Mouse (Mus musculus) layer of hippocampus, adult 8-10 months (tissue): ENCODE data around the gene Sri. TPM values are rescaled to one million over a fixed set of nuclear protein-coding genes. Genes with fewer than 3 reads are reported as not detected.
"Not testable (repeated sequence)": the region's sequence is repeated elsewhere in the genome, so short reads cannot be mapped to it uniquely, and the experiment has no call there.

ENCODE experiments used
- DNase-seq, 2 experiments: peaks; one replicate each; pipeline ENCODE4 v3.0.0; 2022; ENCODE audit warnings: low spot score in 2 of 2
- total RNA-seq, 4 experiments: library from RNA; stranded (reverse); gene quantifications; 2 replicates each; pipeline ENCODE4 v1.2.4; 2022

Sri gene
- total RNA-seq: 100 to 1,000 TPM; 101 to 111 (median 107) TPM

DNA sequence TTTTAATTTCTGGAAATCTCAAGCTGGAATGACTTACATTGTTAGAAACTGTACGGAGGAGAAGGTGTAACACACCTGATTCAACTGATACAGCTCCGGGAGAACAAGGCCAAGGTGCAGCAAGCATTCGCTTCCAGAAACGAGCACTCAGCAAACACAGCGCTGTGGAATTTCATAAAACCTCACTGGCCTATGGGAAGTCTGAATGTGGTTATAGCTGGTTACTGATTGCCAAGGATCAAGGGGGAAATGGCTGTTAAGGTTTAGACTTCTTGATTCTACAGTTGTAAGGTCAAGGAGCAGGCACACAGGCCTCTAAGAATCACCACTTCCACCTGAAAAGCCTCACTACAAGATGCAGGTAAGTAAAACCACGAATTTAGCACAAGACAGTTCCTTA lies at the start of gene Sri:
Gene Sri (plus strand): TSS at position 224 of the 400 bp plus-strand sequence.
- DNase-seq: no peak

DNA sequence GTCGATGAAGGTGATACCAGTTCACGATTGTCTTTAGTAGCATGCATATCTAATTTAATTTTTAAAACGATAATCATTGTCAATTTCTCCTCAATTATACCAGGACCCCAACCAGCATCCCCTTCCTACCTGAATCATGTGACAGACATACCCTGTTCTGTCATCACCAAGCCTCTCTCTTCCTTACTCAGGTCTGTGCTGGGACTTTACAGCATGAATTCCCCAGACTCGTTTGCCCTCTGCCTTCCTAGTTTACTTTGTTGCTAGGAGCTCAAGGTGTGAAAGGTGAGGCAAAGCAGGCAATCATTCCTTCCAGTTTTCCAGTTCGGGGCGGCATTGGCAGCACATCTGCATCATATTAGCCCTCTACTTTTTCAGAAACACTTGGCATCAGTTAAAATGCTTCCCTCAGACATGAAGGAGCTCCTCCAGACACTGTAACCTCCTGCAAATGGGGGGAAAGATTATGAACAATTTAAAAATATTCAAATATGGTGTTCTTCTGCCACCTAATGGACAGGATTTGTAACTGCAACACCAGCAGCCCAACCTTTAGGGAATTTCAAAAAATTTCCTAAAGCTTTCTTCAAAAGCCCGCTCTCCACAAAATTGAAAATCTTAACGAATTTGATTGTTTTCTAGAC lies 49.4 kb upstream of the Sri start:
- no peak for DNase-seq

DNA sequence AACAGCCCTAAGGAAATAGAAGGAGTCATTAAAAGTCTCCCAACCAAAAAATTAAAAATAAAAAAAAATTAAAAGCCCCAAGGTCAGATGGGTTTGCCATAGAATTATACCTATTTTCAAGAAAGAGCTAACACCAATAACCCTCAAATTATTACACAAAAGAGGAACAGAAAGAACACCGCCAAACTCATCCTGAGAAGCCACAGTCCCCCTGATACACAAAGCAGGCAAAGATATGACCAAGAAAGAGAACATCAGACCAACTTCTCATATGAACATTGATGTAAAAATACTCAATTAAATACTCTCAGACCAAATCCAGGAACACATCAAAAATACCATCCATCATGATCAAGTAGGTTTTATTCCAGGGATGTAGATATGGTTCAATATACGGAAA lies 48.8 kb upstream of the Sri start:
- DNase-seq: no peak

DNA sequence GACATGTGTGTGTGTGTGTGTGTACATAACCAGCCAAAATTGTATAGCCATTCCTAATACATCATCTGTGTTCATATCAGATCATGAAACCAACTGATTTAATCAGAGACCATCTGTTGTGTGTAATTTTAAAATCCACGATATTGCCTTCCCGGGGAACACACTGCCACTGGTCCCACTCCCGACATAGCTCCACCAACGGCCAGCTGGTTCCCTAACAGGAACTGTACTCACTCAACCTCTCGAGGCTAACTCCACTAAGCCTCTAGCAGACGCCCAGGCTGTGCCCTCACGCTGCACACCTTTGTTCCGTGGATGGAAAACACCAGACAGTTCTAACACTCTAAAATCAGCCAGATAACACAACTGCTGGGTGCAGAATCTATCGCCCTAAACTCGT lies 45.4 kb upstream of the Sri start:
- DNase-seq: peak; percentile 5

DNA sequence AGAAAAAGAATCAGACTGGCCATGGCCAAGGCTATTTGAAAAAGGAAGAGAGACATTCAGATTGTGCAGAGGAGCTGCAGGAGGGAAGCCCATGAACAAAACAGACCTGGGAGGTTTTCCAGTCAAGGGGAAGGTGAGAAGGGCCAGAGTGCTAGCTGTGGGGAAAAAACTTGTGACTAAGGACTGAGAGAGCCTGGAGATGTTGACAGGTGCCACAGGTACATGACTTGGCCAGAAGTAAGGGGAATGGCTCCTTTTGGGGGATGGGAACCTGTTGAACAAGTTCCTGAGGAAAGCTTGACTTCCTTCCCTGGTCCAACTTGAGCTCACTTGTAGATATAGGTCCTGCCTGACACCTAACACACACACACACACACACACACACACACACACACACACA lies 43.1 kb upstream of the Sri start:
- DNase-seq: no peak

DNA sequence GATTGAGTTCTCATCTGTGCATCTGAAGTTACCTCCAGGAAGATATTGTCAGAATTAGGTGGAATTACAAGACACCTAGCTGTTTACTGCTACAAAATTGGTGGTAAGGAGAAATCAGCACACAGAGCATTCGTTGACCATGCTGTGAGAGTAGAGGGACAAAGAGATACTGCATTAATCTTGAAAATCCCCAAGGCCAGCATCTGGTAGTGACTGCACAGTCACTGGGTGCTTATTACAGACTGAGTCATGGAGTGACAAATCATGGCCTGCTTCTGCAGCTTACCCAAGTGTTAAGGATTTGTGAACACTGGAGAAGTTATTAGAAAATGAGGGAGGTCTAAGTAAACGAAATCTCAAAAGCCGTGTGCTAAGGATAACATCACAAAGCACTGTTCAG lies 32.6 kb upstream of the Sri start:
- DNase-seq: no peak

DNA sequence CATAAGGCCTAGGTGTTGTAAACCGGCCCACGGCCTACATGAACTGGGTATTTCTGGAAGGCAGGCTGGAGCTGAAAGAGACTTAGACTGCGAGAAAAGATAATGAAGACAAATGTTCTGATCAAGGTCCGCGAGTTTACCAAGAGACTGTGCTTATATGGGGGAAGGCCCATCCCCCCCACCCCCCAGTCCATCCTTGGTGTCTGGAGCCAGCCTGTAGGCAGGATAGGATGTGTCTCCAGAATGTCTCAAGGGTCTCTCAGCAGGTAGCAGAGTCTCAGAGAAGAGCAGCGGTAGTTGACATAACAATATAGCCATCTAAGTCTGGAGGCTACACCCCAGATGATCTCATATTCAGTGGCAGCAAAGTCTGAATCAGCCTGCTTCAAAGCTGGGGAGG lies 11.3 kb upstream of the Sri start:
- DNase-seq: not testable (repeated sequence)

DNA sequence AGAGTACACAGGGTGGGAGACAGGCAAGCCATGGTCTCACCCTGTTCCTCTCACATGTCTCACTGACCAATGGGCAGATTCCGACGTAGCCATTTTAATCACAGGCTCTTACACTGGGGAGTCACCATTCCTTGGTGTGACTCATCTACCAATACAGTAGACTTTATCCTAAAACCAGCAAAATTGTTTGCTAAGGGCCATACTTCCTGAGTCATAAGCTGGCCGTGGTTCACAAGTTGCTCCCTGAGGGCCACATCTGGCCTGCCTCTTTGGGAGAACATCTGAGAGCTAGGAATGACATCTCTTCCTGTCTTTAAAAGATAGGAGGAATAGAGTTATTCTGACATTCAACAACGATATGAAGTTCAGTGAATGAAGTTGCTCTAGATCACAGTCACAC lies 7.9 kb downstream of the Sri start:
- DNase-seq: no peak

DNA sequence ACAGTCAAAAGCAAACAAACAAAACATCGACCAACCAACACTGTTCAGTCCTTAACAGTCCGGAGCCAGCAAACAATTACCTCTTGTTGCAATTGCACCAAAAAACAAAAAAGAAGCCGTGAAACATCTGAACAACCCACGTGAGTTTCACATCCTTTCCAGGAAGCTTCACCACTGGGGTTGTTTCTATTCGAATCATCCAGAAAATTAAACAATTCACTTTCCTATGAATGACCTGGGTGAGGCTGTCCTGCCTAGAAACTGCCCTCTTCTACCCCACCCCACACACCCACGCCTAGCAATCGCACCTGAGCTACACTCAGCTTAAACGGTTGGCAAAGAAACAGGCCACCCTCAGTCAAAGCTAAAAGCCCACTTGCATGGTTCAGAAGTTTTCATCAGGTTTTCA lies 9.8 kb downstream of the Sri start:
- no peak for DNase-seq

DNA sequence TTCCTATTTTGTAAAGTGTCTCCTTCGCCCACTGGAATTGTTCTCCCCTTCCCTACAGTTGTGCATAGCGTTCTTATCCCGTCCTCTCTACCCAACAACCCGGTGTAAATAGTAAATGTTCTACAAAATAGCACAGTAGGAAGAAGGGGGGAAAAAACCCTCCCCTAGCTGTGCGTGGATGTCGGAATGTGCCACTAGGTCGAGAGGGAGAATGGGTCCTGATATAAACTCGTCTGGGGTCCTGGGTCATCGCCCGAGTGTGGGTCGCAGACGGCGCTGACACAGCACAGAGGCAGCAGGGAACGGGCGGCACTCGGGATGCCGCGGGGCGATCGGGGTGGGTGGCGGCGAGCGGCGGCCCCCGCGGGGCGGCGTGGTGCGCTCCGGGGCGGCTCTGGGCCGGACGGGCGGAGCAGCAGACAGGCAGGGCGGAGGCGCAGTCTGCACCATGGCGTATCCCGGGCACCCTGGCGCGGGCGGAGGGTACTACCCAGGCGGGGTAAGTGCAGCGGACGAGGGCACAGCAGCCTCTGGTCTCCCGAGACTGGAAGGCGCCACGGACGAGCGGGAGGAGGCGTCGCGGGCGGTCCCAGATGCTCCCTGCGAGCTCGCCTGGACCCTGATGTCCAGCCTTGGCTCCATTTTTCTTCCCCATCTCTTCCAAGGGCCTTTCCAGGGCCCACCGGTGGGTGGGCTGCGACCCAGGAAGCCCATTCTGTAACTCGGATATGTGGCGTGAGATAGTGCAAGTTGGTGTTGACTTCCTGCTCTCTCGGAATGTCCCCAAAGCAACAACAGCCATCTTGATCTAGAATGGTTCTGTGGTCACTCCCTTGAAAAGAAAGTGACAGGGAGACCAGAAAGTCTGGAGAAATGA lies 10.5 kb downstream of the Sri start:
- peak; percentile 64 to 74 for DNase-seq

DNA sequence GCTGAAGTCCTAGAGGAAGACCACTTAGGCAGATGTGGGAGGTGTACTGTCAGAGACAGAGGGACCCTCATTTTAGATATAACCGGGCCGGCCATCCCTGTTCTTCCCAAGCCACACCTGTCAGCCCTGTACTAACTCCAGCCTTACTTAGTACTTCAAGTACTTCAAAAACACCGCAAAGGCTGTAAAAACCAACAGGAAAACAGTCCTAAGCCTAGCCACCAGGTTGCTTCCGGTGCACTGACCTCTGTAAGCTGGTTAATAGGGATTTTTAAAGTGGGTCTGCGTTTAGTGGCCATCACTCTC lies 11.1 kb downstream of the Sri start:
- no peak for DNase-seq

DNA sequence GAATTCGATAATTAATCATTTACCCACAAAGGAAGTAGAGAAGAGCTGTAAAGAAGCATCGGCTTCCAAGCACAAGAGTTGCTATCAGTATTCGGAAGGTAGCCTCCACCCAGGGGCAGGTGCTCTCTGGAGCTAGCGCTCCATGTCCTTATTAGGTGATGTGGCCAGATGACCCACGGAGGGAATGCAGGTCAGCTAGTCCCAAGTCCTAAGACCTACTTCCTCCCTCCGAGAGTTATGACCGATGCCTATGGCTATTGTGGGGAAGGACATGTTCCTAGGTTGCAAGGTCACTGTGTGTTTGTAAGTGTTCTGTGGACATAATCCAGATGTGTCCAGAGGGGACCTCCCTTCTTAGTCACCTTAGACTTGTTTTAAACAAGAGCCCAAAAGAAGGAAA lies 12.2 kb downstream of the Sri start:
- DNase-seq: no peak

DNA sequence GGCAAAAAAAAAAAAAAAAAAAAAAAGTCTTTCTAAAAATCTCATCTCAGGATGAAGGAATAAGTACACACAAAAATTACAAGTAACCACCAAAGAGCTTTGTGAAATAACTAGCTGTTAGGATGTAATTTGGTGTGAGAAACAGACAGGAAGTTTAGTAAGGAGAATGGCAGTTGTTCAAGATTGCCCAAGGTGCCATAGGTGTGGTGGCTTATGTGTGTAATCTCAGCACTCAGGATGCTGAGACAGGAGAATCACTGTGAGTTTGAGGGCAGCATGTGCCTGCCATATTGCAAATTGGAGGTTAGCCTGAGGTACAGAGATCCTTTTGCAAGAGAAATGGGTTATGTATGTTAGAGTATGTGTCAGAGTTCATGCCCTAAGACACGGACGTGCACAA lies 16.6 kb downstream of the Sri start:
- no peak for DNase-seq

DNA sequence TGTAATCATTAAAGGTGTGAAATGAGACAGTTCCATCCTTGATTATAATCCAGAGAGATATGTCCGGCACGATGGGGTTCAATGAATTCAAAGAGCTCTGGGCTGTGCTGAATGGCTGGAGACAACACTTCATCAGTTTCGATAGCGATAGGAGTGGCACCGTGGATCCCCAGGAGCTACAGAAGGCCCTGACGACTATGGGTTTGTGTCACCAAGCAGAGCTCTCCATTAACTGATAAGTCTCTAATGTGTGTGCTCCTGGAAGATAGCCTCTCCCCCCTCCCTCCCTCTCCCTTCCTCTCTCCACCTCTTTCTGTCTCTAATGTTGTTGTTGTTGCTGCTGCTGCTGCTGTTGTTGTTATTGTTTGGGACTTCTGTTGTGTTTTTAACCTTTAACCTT lies 17.3 kb downstream of the Sri start:
- no peak for DNase-seq

DNA sequence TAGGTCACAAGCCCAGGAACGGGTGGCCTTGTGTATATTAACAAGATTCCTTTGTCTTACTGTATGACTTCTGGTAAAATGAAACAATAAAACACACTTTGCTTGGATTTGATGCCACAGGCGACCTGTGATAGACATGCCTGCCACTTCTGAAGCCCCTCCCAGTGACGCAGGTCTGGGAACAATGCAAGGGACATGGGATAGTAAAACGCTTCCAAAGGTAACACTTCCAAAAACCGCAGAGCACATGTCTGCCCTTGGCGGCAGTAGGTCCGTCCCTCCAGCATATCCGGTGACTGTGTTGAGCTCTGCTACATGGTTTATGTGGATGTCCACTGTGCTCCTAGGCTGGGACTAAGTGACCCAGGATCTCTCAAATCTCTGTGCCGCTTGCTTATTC lies 27.5 kb downstream of the Sri start:
- no peak for DNase-seq

DNA sequence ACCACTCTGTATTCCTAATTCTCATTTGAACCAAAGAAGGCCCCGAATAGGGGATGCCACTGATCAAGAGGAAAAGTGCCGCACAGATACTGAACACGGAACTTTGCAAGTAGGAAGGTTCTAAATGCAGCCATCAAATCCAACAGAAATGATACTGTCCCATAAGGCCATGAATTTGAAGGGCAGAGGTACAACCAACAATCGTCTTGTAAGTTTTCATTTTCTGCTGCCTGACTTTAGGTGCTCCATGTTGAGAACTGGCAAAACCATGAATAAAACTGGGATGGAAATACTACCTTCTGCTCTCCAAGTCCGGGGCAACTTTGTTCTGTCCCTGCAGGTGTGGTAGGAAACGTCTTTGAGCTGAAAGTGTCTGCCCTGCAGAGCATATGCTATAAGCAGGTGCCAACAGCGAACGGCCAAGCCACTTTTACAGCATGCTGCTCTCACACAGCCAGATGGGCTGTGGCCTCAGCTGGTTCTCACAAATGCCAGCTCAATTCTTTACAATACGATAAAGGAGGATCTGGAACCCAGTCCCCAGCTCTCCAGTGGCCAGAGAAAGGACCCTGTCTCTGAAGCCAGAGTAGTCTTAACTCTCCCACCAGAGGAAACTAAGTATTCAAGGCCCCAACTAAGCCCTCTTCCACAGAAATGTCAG lies 28.2 kb downstream of the Sri start:
- no peak for DNase-seq

DNA sequence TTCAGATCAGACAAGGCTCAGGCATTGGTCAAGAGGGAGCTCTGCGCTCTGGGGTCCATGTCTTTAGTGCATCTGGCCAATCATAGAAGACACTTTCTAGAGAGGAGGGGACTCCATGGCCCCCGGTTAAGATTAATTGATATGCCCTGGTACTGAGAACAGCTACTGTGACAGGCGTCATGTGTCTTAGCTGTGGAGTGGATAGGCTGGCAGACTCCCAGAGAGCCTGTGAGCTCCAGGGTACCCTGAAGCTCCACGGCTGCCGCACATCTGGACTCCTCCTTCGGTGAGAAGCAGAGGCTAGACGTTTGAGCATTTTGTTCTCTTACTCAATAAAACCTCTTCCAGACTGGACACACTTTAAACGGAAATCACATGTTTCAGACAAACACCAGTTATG lies 31.6 kb downstream of the Sri start:
- no peak for DNase-seq

DNA sequence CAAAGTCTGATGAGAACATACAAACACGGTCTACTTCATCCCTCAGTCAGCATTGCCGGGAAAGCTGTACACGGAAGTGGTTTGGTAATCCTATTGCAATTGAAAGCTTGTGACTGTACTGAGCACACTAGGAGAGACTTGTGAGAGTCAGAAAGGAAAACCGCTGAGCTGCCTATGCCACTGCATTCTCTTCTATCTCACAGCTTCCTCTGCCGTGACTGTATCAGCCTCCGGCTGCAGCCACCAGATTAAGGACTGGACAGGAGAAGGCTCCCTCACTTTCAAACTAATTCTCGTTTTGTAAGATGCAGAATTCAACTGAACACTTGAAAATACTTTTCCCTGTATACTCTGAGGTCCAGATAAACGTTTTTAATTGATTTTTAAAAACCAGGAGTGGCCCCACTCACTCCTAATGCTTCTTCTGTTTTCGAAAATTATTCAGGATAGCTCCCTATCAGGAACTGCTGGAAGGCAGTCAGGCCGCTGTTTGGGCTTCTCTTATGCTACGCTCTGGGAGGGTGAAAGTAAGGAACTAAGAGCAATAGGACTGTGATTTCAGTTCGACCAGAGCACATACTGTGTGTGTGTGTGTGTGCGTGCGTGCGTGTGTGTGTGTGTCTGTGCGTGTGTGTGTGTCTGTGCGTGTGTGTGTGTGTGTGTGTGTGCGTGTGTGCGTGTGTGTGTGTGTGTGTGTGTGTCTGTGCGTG lies 37.1 kb downstream of the Sri start:
- DNase-seq: no peak

DNA sequence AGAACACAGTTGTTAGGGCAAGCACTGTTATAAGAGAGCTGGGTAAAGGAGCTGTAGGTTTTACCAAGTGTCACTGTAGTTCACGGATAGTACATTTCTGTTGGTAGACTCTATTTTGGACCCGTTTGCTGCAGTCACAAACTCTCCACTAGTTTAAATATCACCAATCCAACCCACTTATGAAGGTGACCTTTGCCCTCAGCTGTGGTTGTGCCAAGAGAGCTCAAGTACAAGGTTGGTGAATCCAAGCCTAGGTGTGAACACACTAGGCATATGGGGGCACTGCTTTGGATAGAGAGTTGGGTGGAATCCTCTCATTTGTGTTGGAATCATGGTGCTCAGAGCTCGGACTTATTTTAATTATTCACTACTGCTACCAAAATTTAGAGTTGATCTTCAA lies 39.8 kb downstream of the Sri start:
- no peak for DNase-seq

DNA sequence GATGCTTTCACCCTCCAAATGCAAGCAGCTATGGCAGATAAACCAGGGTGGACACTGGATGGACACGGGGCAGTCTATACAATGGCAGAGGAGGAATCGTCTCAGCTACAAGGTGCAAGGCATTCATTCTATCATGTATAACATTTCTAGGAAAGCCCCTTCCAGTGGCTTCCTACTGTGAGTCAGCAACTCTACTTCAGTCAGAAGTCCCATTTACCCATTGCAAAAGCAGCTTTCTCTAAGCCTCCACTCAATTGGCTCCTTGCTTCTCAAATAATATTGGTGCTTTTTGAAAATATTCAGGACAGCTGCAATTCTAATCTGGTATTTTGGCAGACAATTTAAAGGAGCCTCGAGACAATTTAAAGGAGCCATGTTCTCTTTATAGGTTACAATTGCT lies 42.3 kb downstream of the Sri start:
- no peak for DNase-seq

DNA sequence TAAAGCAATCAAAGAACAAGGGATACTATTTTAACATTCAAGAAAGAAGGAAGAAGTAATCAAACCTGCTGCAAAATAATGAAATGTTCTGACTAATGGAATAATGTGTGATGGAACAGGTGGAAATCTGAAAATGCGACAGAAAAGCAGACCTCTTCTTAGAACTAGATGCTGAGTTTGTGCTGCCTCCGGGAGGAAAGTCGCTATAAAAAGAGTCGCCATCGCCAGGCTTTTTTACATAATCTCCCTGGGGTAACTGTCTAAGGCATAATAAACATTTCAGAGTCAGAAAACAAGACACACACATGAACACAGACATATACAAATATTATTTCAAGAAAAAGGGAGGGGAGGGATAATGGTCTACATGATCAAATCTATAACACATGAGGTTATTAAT lies 49.0 kb downstream of the Sri start:
- no peak for DNase-seq

DNA sequence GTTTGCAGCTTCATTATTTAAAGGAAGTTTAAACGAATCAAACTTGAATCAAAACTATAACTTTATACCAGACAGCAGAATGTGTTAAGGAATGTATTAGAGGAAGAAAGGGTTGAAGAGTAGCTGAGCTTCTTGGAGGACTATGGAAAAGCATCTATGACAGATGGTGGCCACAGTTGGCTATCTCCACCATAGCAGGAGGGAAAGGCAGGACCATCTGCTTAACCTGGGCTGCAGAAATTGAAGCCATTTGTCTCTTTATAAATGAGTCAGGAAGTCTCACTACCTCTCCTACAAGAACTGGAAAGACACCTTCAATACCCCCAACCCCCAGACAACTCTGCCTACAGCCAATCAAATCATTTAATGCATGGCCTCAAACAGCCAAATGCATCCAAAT lies 49.8 kb downstream of the Sri start:
- no peak for DNase-seq
